Mouse (Mus musculus) stomach, postnatal 0 days (tissue): ENCODE results near the gene Fcgrt. TPM values are rescaled to one million over a fixed set of nuclear protein-coding genes. Genes with fewer than 3 reads are reported as not detected.
A peak's percentile ranks its signal among the peaks of the same experiment; 100 is the strongest.

ENCODE experiments used
- ATAC-seq: fragments of 200-750 bp; cut with Nextera tagmentation; 2 replicates; pipeline ENCODE4 v1.8.0; 2017; ENCODE audit not compliant: low FRiP score, low TSS enrichment
- DNase-seq: peaks from one replicate; pipeline ENCODE4 v3.0.0-alpha.2; 2016; ENCODE audit warnings: low spot score
- H3K27ac ChIP-seq: fragments of 300-500 bp; sonication (generic); replicated peaks from 2 replicates; pipeline ENCODE4 v1.5.1; 2014; ENCODE audit warnings: mild to moderate bottlenecking, control low read depth
- H3K27me3 ChIP-seq: fragments of 300-500 bp; sonication (generic); 2 replicates; pipeline ENCODE4 v1.6.1; 2014; ENCODE audit warnings: low read length; ENCODE audit not compliant: control insufficient read depth, insufficient read depth
- H3K36me3 ChIP-seq: fragments of 300-500 bp; sonication (generic); 2 replicates; pipeline ENCODE4 v1.6.1; 2014; ENCODE audit warnings: low read length, mixed read lengths; ENCODE audit not compliant: control insufficient read depth, insufficient read depth
- H3K4me1 ChIP-seq: fragments of 300-500 bp; sonication (generic); replicated peaks from 2 replicates; pipeline ENCODE4 v1.6.1; 2014; ENCODE audit warnings: antibody characterized with exemption; ENCODE audit not compliant: control insufficient read depth, insufficient read depth
- H3K4me2 ChIP-seq: fragments of 300-500 bp; sonication (generic); replicated peaks from 2 replicates; pipeline ENCODE4 v1.6.1; 2014; ENCODE audit warnings: low read depth, mild to moderate bottlenecking, control low read depth, moderate library complexity
- H3K4me3 ChIP-seq: fragments of 300-500 bp; sonication (generic); 2 replicates; pipeline ENCODE4 v1.5.1; 2014; ENCODE audit warnings: low read depth, low read length, control low read depth
- H3K9ac ChIP-seq: fragments of 300-500 bp; sonication (generic); 2 replicates; pipeline ENCODE4 v1.6.1; 2014; ENCODE audit warnings: mild to moderate bottlenecking, low read length, control low read depth, mixed read lengths
- H3K9me3 ChIP-seq: fragments of 300-500 bp; sonication (generic); 2 replicates; pipeline ENCODE4 v1.6.1; 2016; ENCODE audit warnings: low read length; ENCODE audit not compliant: control insufficient read depth
- CTCF ChIP-seq: IDR thresholded peaks from 2 replicates; pipeline ENCODE4 v1.5.1; 2016; ENCODE audit warnings: antibody characterized with exemption, low read depth, mild to moderate bottlenecking, moderate library complexity
- EP300 ChIP-seq: optimal IDR thresholded peaks from 2 replicates; pipeline ENCODE3; 2016; ENCODE audit warnings: antibody characterized with exemption
- WGBS: fragments of 180-500 bp; shearing (Covaris S2); extraction: QIAGEN DNeasy Blood & Tissue Kit; methylation state at CpG from one replicate; pipeline ENCODE4 v1.1.7; 2014; 5-methylcytosine and 5-hydroxymethylcytosine counted together
- polyA plus RNA-seq: library from polyadenylated mRNA; unstranded; fragments of >200 nt; fragmentation: Nextera tagmentation; extraction: Ambion mirVana; gene quantifications from 2 replicates; pipeline ENCODE4 v1.2.1, GENCODE M21; 2015

Gene Fcgrt
- polyA plus RNA-seq, 1 experiment from 2014 or later, result 76.1 TPM

GRCm38 (mm10) chr7:45095367-45095766 lies 8.3 kb downstream of the Fcgrt start:
- Histone ChIP-seq H3K27ac (no peak overlapping the region), H3K4me3 (no peak overlapping the region), H3K4me2 (no peak overlapping the region), H3K27me3 (no peaks in the 10 kb centered on the region), H3K9me3 (no peaks in the 10 kb centered on the region), H3K4me1 (no peaks in the 10 kb centered on the region), H3K36me3 (no peaks in the 10 kb centered on the region), H3K9ac (no peak overlapping the region)
- ATAC-seq (no peak), DNase-seq (no peak)
- 72% methylated on average over 6 of the region's 6 CpGs for WGBS
- no peak for TF ChIP-seq CTCF
- no peak for TF ChIP-seq EP300

- H3K27ac ChIP-seq, result no peak overlapping the region
- 35% methylated on average over 7 of the region's 7 CpGs for WGBS
Measured at GRCm38 (mm10) chr7:45094121-45094520, 9.5 kb downstream of the Fcgrt start.

GRCm38 (mm10) chr7:45093516-45093905 lies 10.1 kb downstream of the Fcgrt start:
- Histone ChIP-seq H3K9ac (no peak overlapping the region), H3K27ac (peak overlapping the region; percentile 45; the same call in 1 of the 2 replicates), H3K4me2 (no peak overlapping the region), H3K36me3 (peaks cover 2% of the 10 kb centered on the region; the same call in 1 of the 2 replicates), H3K9me3 (no peaks in the 10 kb centered on the region), H3K27me3 (no peaks in the 10 kb centered on the region), H3K4me1 (no peaks in the 10 kb centered on the region), H3K4me3 (no peak overlapping the region)
- DNase-seq (no peak), ATAC-seq (no peak)
- 39% methylated on average over 17 of the region's 18 CpGs for WGBS
- TF ChIP-seq CTCF (no peak), EP300 (no peak)

More at GRCm38 (mm10) chr7:45094121-45094520, 9.5 kb downstream of the Fcgrt start:
- TF ChIP-seq CTCF (no peak), EP300 (no peak)
- no peak for ATAC-seq
- H3K4me2 ChIP-seq, result no peak overlapping the region
- H3K9ac ChIP-seq, result no peak overlapping the region
- H3K9me3 ChIP-seq, result no peaks in the 10 kb centered on the region
- DNase-seq, result no peak
- no peaks in the 10 kb centered on the region for H3K4me1 ChIP-seq
- H3K36me3 ChIP-seq, result no peaks in the 10 kb centered on the region
- H3K27me3 ChIP-seq, result no peaks in the 10 kb centered on the region
- H3K4me3 ChIP-seq, result no peak overlapping the region

GRCm38 (mm10) chr7:45092828-45093515 lies 10.7 kb downstream of the Fcgrt start:
- no peak for TF ChIP-seq EP300
- TF ChIP-seq CTCF, result no peak

GRCm38 (mm10) chr7:45092048-45092447 lies 11.6 kb downstream of the Fcgrt start, which contains the start of gene Rcn3:
Rcn3 (minus strand) TSS chr7:45092221.
- H3K4me1 ChIP-seq, result no peaks in the 10 kb centered on the region

More at GRCm38 (mm10) chr7:45092828-45093515, 10.7 kb downstream of the Fcgrt start:
- H3K4me1 ChIP-seq, result no peaks in the 10 kb centered on the region
- no peak for DNase-seq
- no peak overlapping the region for H3K9ac ChIP-seq
- no peaks in the 10 kb centered on the region for H3K27me3 ChIP-seq
- H3K4me3 ChIP-seq, result no peak overlapping the region
- H3K36me3 ChIP-seq, result peaks cover 6% of the 10 kb centered on the region; the same call in 1 of the 2 replicates
- H3K9me3 ChIP-seq, result no peaks in the 10 kb centered on the region
- H3K27ac ChIP-seq, result peak overlapping the region; percentile 45; the same call in 1 of the 2 replicates
- no peak overlapping the region for H3K4me2 ChIP-seq
- no peak for ATAC-seq
- WGBS, result 47% methylated on average over 12 of the region's 12 CpGs

More at GRCm38 (mm10) chr7:45092048-45092447, 11.6 kb downstream of the Fcgrt start, which contains the start of gene Rcn3:
- Histone ChIP-seq H3K4me2 (peak within 1 kb of the TSS; percentile 60), H3K36me3 (peaks cover 8% of the 10 kb centered on the region; the same call in 1 of the 2 replicates), H3K9ac (peak within 1 kb of the TSS; percentile 66), H3K4me3 (peak within 1 kb of the TSS; percentile 47), H3K27me3 (no peaks in the 10 kb centered on the region), H3K27ac (peak within 1 kb of the TSS; percentile 88), H3K9me3 (no peaks in the 10 kb centered on the region)
- under 1% methylated on average over 16 of the region's 16 CpGs for WGBS
- TF ChIP-seq EP300 (no peak), CTCF (no peak)
- ATAC-seq, result peak; percentile 91
- DNase-seq, result peak; percentile 87
